Mouse (Mus musculus) cerebellum, adult 9-10 months (tissue): Measurements from ENCODE around the gene Skil.

Experiments used
- DNase-seq: peaks from one replicate; pipeline ENCODE4 v3.0.0; 2022

Gene Skil

GRCm38 (mm10) chr3:31094531-31095178 lies at the start of gene Skil:
TSS of gene Skil (plus strand) at chr3:31095058.
- DNase-seq = peak; percentile 93

GRCm38 (mm10) chr3:31047263-31047662 lies 47.6 kb upstream of the Skil start:
- DNase-seq = no peak

DNA sequence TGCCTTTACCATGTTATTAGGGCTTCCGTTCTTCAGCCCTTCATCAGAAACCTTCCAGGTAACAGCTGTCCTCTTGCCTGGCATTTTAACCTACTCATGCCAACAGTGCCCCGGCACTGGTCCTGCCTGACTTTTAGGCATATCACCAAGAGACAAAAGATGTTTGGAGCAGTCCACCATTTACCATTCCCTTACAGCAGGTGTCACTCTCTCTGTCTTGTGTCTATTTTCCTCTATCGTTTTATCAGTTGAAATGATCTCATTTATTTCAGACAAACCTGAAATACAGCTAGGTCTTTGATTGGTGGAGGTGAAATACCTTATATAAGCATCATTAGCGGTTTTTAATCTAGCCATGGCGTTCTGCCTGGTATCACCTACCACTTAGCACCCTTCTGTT lies 45.8 kb upstream of the Skil start:
- no peak for DNase-seq

- no peak for DNase-seq
Observed at GRCm38 (mm10) chr3:31050375-31050774, 44.5 kb upstream of the Skil start.

DNA sequence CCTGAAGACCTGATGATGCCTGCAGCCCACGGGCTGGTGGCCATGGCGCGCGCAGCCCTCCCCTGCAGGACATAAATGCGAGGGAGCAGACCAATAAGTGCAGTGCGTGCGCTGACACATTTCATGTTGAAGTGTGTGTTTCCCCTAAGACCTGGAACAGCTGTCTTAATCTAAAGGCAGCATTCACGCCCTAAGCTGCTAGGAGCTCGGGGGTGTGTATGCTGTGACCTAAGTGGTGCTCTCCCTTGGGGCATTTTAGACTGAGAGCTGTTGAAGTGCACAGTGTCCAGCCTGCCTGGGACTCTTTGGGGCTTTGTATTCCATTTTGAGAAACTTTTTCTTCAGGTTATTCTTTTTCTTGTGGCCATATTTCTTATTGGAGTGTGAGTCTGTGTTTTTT lies 43.1 kb upstream of the Skil start:
- no peak for DNase-seq

DNA sequence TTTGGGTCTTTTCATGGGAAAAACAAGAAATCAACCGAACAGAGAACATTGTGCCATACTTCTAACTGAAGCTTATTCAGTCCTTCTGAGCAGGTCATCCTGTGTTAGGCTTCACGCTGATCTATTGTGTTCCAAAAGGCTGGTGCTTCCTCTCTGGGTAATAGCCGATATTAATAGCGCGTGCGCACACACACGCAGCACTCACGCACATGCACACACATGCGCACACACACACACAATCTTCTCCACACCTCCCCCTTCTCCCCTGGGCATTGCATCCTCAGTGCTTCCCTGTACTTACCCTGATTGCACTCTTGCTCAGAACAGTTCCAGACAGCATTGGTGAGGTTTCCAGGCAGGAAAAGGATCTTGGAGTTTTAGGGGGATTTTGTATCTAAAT lies 41.7 kb upstream of the Skil start:
- DNase-seq = no peak

- no peak for DNase-seq
Observed at GRCm38 (mm10) chr3:31054888-31055287, 40.0 kb upstream of the Skil start.

- peak; percentile 10 for DNase-seq
Observed at GRCm38 (mm10) chr3:31056047-31056650, 38.7 kb upstream of the Skil start.

DNA sequence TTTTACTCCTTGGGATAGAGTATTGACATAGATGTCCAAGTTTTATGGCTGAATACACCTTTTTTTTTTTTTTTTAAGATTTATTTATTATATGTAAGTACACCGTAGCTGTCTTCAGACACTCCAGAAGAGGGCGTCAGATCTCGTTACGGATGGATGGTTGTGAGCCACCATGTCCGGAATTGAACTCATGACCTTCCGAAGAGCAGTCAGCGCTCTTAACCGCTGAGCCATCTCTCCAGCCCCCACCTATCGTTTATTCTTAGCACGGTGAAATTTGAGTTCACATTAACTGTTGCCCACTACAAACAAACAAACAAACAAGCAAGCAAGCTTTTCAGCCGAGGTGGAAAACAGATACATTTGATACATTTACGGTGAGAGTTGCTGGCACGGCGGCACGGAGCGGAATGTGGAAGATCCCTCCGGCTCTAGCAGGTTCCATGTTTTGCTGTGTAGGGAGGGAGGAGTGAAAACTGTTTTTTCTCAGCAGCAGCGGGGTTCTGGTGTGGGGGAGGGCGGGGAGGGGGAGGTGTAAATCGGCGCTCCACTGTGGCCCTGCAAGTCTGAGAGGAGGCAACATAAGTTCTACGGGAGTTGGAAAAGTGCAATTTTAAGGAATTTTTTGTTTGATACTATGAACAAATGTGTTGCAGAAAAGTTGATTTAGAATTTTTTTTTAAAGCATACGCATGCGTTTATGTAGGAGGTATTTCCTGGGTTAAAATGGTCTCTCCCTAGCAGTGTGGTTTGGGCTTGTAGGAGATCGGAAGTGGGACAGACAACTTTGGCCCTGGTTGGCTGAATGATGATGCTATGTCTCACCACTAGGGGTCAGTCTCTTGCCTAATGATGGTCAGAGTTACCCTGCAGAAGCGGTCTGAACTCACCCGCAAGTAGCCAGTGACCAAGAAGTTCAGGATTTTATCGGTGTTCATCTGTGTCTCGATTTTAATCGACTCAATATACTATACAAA lies 37.9 kb upstream of the Skil start:
- peak; percentile 85 for DNase-seq

- DNase-seq = no peak
Observed at GRCm38 (mm10) chr3:31060745-31061102, 34.1 kb upstream of the Skil start.

GRCm38 (mm10) chr3:31061103-31061785 lies 33.6 kb upstream of the Skil start:
- no peak for DNase-seq

- DNase-seq = no peak
Observed at GRCm38 (mm10) chr3:31061786-31062120, 33.1 kb upstream of the Skil start.

- no peak for DNase-seq
Observed at GRCm38 (mm10) chr3:31062325-31062724, 32.5 kb upstream of the Skil start.

- DNase-seq = no peak
Observed at GRCm38 (mm10) chr3:31068482-31068881, 26.4 kb upstream of the Skil start.

GRCm38 (mm10) chr3:31071804-31072203 lies 23.1 kb upstream of the Skil start:
- DNase-seq = no peak

DNA sequence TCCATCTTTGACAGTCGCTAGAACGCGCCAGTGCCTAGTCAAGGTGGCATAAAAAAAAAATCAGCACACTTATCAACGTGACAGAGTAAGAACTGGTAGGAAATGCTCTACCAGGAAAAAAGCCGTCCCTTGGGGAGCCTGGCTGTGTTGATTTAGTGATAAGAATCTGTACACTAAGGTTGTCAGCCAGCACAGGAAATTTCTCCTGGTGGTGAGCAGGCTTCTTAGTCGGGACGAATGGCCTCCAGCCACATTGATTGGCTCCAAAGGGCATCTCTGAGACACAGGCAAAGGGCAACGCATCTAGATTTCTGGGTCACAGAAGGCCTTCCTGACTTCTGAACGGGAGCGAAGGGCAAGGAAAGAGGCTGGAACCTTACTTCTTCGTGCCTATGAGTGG lies 19.1 kb upstream of the Skil start:
- no peak for DNase-seq

DNA sequence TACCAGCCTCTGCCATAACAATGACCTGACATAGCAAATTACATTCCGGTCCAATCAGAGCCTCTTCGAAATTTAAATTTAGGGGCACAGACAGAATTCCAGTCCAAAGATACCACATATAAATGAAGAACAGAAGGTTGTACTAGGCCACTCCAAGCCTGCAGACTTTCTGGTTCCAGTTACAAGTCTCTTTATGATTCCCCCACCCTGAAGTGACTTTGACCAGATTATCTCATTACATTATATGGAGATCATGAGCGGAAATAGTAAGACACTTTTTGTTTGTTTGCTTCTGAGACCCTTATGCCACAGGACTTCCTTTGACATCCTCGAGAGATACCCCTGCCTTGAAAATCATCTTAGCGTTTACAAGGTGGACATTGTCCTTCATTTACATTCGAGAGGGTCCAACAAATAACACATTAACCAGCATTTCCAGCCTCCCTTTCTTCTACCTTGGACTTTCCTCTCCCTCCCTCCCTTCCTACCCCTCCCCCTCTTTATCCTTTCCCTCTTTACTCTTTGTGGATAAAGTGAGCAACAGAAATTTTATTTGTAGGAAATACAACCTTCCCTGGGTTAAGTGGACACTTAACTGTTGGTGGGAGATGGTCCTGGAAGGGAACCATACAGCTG lies 17.7 kb upstream of the Skil start:
- DNase-seq = no peak

DNA sequence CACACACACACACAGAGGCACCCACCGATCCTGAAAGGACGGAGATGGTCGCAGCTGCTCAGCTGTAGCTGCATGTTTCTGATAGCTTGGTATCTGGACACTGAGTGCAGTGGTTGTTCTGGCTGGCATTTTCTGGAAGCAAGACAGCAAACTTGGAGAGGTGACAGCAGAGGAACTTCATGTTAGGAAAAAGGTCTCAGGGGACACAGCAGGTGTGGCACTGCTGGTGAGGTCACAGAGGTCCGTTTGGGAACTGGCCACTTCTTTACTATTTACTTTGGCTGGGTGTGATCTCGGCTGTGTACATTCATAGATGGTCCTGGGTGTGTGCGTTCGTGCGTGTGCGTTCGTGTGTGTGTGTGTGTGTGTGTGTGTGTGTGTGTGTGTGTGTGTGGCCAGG lies 15.4 kb upstream of the Skil start:
- no peak for DNase-seq

DNA sequence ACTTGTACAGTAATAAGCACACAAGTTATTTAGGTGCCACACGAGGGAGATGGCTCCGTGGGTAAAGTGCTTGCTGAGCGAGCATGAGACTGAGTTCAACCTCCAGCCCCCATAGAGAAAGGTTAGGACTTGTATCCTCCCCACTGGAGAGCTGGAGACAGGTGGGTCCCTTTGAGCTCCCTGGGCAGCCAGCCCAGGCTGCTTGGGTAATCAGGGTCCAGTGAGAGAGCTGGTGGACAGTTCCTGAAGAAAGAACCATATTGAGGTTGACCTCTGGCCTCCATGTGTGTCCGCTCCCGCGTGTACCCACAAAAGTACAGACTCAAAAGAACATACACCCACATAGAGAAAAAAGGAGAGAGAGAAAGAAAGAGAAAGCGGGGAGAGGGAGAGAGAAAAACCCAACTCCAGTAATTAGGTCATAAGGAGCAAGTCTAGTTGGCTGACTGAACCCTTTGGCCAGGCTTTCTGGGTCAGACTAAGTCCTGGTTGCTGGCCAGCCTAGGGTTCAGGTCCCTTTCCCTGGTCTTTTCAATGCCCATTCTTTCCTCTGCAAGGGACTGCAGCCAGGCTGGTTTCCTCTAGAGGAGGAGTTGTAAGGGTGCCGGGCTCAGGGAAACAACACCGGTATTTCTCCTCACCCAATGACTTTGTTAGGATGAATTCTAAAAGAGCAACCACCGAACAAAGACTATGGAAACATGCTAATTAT lies 13.9 kb upstream of the Skil start:
- no peak for DNase-seq

DNA sequence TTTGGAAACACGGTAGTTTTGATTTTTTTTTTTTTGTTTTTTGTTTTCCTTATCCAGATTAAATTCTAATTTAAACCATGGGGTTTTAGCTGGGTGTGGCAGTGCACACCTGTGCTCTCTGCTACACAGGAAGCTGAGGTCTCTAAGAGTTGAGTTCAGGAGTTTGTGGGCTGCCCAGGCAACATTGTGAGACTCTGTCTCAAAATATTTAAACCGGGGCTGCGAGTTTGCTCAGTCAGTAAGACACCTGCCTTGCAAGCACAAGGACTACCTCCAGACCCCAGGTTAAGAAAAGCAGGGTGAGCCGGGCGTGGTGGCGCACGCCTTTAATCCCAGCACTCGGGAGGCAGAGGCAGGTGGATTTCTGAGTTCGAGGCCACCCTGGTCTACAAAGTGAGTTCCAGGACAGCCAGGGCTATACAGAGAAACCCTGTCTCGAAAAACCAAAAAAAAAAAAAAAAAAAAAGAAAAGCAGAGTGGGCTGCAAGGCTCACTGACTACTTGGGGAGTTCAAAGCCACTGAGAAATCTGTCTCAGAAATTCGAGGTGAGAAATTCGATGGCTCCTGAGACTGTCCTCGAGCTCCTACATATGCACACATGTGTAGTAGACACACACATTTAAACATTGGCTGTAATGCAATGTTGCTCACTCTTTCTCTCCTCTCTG lies 11.9 kb upstream of the Skil start:
- DNase-seq = no peak

GRCm38 (mm10) chr3:31083507-31084245 lies 11.2 kb upstream of the Skil start:
- no peak for DNase-seq
